Mouse (Mus musculus): ENCODE measurements around the gene Plekha7.

DNA sequence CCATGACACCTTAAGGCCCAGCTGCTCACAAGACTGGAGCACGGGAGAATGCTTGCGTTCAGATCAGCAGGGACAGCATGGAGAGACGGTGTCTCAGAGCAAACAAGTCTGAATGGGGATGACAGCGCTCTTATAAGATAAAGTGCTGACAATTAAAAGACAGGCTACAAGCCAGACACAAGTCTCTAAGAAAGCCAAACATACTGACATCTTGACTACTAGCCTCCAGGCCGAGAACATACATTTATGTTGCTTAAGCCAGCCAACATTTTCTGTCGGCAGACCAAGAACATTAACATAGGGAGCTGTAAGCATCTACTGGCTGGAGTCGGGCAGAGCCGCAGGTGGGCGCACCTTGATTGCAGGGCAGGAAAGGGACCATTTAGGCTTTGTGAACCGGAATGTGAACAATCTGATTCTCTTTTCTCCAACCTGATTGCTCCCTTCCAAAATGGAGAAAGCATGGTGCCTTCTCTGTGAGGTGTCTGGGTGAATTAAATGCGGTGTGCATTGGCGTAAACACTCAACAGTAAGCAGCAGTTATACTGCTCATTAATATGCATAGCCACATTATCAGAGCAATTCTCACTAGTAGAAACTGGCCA is 88.0 kb downstream of the Plekha7 start:
- TF ChIP-seq GATA1 (IDR thresholded peaks at IDR 0.05; ENCODE audit: borderline replicate concordance, low read length): no peak
- TF ChIP-seq FLI1 (IDR thresholded peaks at IDR 0.05; ENCODE audit: low read length): no peak
